13 mouse cellular contexts compared by ENCODE assay signal in genomic region chr9:23377831-23378730, GRCm38 (mm10).
DNase-seq lines count a peak whose midpoint lies in the region; ATAC-seq and TF ChIP-seq lines count a peak whose summit lies in the region.
"Had no signal": no experiment of that assay in that cellular context is flagged by ENCODE, and none has a peak within 500 bp of the region (broad histone marks: within the 10 kb centered on the region; RNA-seq: fewer than 3 reads in every experiment).

No protein-coding gene starts in this region.

- no peak overlapping the region for H3K4me2 ChIP-seq in lung, embryonic 14.5 days
- H3K4me2 ChIP-seq in embryonic facial prominence, embryonic 14.5 days (ENCODE audit: low read depth, low read length) = peak overlapping the region; percentile 16; the same call in 1 of the 2 replicates
- no peak overlapping the region; the same call in 1 of the 2 replicates for H3K4me2 ChIP-seq in hindbrain, embryonic 14.5 days (replicated peaks)
- no peak overlapping the region for H3K4me2 ChIP-seq in neural tube, embryonic 12.5 days (replicated peaks)

- no peaks in the 10 kb centered on the region for H3K27me3 ChIP-seq in lung, embryonic 14.5 days (ENCODE audit: insufficient read depth, low read length)
- H3K27me3 ChIP-seq in embryonic facial prominence, embryonic 14.5 days (replicated peaks; ENCODE audit: control insufficient read depth, insufficient read depth, low read length) = no peaks in the 10 kb centered on the region
- no peaks in the 10 kb centered on the region for H3K27me3 ChIP-seq in hindbrain, embryonic 14.5 days (ENCODE audit: control insufficient read depth, insufficient read depth, low read length)
- H3K27me3 ChIP-seq in neural tube, embryonic 12.5 days (replicated peaks) = no peaks in the 10 kb centered on the region
- H3K27me3 ChIP-seq: Patski had no signal

- no peaks in the 10 kb centered on the region for H3K36me3 ChIP-seq in lung, embryonic 14.5 days (ENCODE audit: insufficient read depth)
- H3K36me3 ChIP-seq in embryonic facial prominence, embryonic 14.5 days (ENCODE audit: control insufficient read depth, insufficient read depth, low read length) = no peaks in the 10 kb centered on the region
- H3K36me3 ChIP-seq in hindbrain, embryonic 14.5 days (replicated peaks; ENCODE audit: control insufficient read depth, insufficient read depth) = no peaks in the 10 kb centered on the region
- no peaks in the 10 kb centered on the region for H3K36me3 ChIP-seq in neural tube, embryonic 12.5 days

- no peak overlapping the region for H3K4me3 ChIP-seq in lung, embryonic 14.5 days (ENCODE audit: low read depth, low read length)
- no peak overlapping the region for H3K4me3 ChIP-seq in lung, adult 2 months (replicated peaks; ENCODE audit: extremely low read depth, low read depth, low read length)
- H3K4me3 ChIP-seq in embryonic facial prominence, embryonic 14.5 days (ENCODE audit: low read depth, low read length) = no peak overlapping the region
- no peak overlapping the region for H3K4me3 ChIP-seq in hindbrain, embryonic 14.5 days (replicated peaks; ENCODE audit: low read length)
- no peak overlapping the region for H3K4me3 ChIP-seq in neural tube, embryonic 12.5 days
- H3K4me3 ChIP-seq: layer of hippocampus, adult 2 months had no signal

- ATAC-seq in lung, embryonic 14.5 days (ENCODE audit: insufficient read depth) = no peak
- ATAC-seq in embryonic facial prominence, embryonic 14.5 days (ENCODE audit: low read depth) = no peak
- ATAC-seq in hindbrain, embryonic 14.5 days (ENCODE audit: low FRiP score) = peak; percentile 22
- peak; percentile 49 for ATAC-seq in neural tube, embryonic 12.5 days (ENCODE audit: low FRiP score, low read depth)
- ATAC-seq: Patski had no signal

- no peak overlapping the region for H3K9ac ChIP-seq in lung, embryonic 14.5 days
- no peak overlapping the region for H3K9ac ChIP-seq in embryonic facial prominence, embryonic 14.5 days (ENCODE audit: low read depth, low read length)
- no peak overlapping the region for H3K9ac ChIP-seq in hindbrain, embryonic 14.5 days
- H3K9ac ChIP-seq in neural tube, embryonic 12.5 days = no peak overlapping the region

- TF ChIP-seq POLR2A in lung, adult 2 months (IDR thresholded peaks at IDR 0.05; ENCODE audit: borderline replicate concordance, extremely low read depth, low read depth, low read length) = no peak

- intact Hi-C loops in left cerebral cortex, postnatal 14 days (cut with DNase I) = no loop called here

- peak; percentile 68 for DNase-seq in lung, embryonic 14.5 days
- no peak for DNase-seq in lung, adult 2 months
- DNase-seq in embryonic facial prominence, embryonic 14.5 days (ENCODE audit: low spot score) = peak; percentile 40
- peak; percentile 42 for DNase-seq in hindbrain, embryonic 14.5 days (ENCODE audit: low spot score)
- no peak for DNase-seq in urinary bladder, adult 2 months (ENCODE audit: low spot score)
- DNase-seq in left cerebral cortex, postnatal 14 days (ENCODE audit: low spot score in 2 of 2) = no peak
- DNase-seq in frontal cortex, postnatal 14 days (ENCODE audit: low spot score in 2 of 2) = no peak
- DNase-seq: cerebellum, adult 8-10 months; heart, adult 18-20 months; thymus, postnatal 4 days had no signal

- no peaks in the 10 kb centered on the region for H3K9me3 ChIP-seq in lung, embryonic 14.5 days (ENCODE audit: low read depth, low read length)
- no peaks in the 10 kb centered on the region for H3K9me3 ChIP-seq in embryonic facial prominence, embryonic 14.5 days (ENCODE audit: control insufficient read depth, low read length)
- no peaks in the 10 kb centered on the region for H3K9me3 ChIP-seq in hindbrain, embryonic 14.5 days (ENCODE audit: control insufficient read depth, low read length)
- no peaks in the 10 kb centered on the region for H3K9me3 ChIP-seq in neural tube, embryonic 12.5 days

- no peak for TF ChIP-seq CTCF in lung, embryonic 14.5 days (IDR thresholded peaks at IDR 0.05; ENCODE audit: low read depth)
- no peak for TF ChIP-seq CTCF in lung, adult 2 months (IDR thresholded peaks at IDR 0.05; ENCODE audit: insufficient read depth, low read length)

- WGBS in lung, embryonic 14.5 days = 47% methylated on average over 5 of the region's 5 CpGs
- 52% methylated on average over 5 of the region's 5 CpGs for WGBS in lung, adult 2 months
- WGBS in embryonic facial prominence, embryonic 14.5 days = 26% methylated on average over 5 of the region's 5 CpGs
- 11% methylated on average over 5 of the region's 5 CpGs for WGBS in hindbrain, embryonic 14.5 days
- WGBS in neural tube, embryonic 12.5 days = 31% methylated on average over 5 of the region's 5 CpGs

- H3K27ac ChIP-seq in lung, embryonic 14.5 days (ENCODE audit: low read depth) = peak overlapping the region; percentile 60
- H3K27ac ChIP-seq in embryonic facial prominence, embryonic 14.5 days (replicated peaks; ENCODE audit: low read depth, low read length) = peak overlapping the region; percentile 59; the same call in 1 of the 2 replicates
- H3K27ac ChIP-seq in hindbrain, embryonic 14.5 days = peak overlapping the region; percentile 65
- no peak overlapping the region for H3K27ac ChIP-seq in neural tube, embryonic 12.5 days

- H3K4me1 ChIP-seq in lung, embryonic 14.5 days (ENCODE audit: insufficient read depth) = peaks cover 22% of the 10 kb centered on the region
- H3K4me1 ChIP-seq in lung, adult 2 months (ENCODE audit: control insufficient read depth, insufficient read depth, low read length) = no peaks in the 10 kb centered on the region
- H3K4me1 ChIP-seq in embryonic facial prominence, embryonic 14.5 days (ENCODE audit: control insufficient read depth, insufficient read depth, low read length) = peaks cover 21% of the 10 kb centered on the region
- H3K4me1 ChIP-seq in hindbrain, embryonic 14.5 days (replicated peaks; ENCODE audit: control insufficient read depth, insufficient read depth, low read length) = peaks cover 35% of the 10 kb centered on the region
- peaks cover 27% of the 10 kb centered on the region for H3K4me1 ChIP-seq in neural tube, embryonic 12.5 days

Comparison
In these comparisons a context has a peak if more than half of its experiments do, and no peak if none do; other contexts are left out.
1. DNase-seq: peak in lung, embryonic 14.5 days (single experiment), embryonic facial prominence, embryonic 14.5 days (single experiment) and hindbrain, embryonic 14.5 days (single experiment); none in lung, adult 2 months (single experiment), urinary bladder, adult 2 months (single experiment), left cerebral cortex, postnatal 14 days (0 of 2) and frontal cortex, postnatal 14 days (0 of 2).
2. ATAC-seq: peak in hindbrain, embryonic 14.5 days (single experiment) and neural tube, embryonic 12.5 days (single experiment); none in lung, embryonic 14.5 days (single experiment) and embryonic facial prominence, embryonic 14.5 days (single experiment).